Mouse (Mus musculus): ENCODE results near the gene Ddt. TPM values are rescaled to one million over a fixed set of nuclear protein-coding genes. Genes with fewer than 3 reads are reported as not detected.
A peak's percentile ranks its signal among the peaks of the same experiment; 100 is the strongest.
"Not testable (repeated sequence)": the region's sequence is repeated elsewhere in the genome, so short reads cannot be mapped to it uniquely, and the experiment has no call there.

The Ddt gene
- polyA plus RNA-seq, 1 experiment, result 81.4 TPM

DNA sequence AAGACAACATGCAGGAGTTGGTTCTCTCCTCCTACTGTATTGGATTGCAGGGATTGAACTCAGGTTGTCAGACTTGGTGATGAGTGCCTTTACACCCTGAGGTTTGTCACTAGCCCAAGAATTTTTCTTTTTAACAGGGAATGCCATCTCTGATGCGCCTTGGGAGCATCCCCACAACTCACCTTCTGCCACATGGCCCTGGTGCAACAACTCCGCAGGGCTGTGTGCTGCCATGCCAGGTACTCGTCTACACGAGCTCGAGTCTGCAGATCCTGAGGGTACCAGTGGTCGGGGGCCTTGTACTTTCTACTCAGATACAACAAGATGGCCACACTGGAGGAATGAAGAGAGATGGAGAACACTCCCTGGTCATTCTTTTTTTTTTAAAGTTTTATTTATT is 3.3 kb upstream of the Ddt start:
- no peak for DNase-seq (ENCODE audit: low read depth, low spot score)
- 93% methylated on average over 6 of the region's 6 CpGs for WGBS

DNA sequence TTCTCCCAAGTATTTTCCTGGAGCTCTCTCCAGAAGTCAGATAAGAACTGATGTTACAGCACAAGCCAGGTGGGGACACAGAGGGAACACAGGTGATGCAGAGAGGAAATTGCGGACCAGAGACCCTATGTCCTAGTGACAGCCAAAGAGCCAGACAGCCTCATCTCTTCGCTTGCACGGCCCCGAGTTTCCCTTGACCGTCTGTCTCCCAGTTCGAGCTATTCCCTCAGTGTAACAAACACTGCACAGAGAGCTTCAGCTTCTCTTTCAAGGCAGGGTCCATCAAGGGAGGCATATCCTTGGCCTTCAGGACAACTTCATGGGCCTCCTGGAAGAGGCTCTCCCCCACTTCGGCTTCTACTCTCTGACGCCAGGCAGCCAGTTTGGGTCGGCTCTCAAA is 1.4 kb upstream of the Ddt start:
- 92% methylated on average over 9 of the region's 9 CpGs for WGBS
- no peak for DNase-seq (ENCODE audit: low read depth, low spot score)

DNA sequence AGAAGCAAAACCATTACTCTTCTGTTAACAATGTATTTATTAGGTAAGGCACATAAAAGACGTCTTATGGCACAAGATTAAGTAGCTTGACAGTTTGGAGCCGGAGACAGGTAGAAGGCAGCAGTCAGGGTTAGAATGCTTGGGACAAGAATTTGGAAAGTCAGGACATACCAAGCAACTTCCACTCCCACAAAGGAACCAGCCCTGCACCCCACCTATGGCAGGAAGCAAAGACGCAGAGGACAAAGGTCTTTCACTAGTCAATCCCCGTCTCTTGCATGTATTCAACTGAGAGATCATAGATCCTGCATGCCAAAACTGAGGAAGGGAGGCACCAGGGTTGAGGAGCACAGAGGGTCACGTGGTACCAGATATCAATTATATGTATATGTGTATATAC is 888 bp upstream of the Ddt start:
- no peak for DNase-seq (ENCODE audit: low read depth, low spot score)
- WGBS, result 84% methylated on average over 5 of the region's 5 CpGs

DNA sequence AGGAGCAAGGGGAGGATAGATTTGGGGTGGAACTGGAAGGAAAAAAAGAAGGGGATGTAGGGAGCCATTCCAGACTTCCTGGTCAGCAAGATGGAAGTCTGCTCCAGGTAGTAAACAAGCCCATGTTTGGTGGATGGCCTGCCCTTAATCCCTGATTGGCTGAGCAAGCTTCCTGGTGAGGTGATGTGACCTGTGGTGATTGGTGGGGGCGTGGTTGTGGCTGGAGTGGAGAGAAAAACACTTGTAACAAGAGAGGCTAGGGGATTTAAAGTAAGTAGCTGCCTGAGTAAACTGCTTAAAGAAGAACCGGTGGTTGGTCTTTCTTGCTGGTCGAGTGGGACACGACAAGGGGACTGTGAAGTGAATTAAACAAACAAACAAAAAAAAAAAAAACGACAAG is 5.5 kb downstream of the Ddt start:
- not testable (repeated sequence) for DNase-seq (ENCODE audit: low read depth, low spot score)
- WGBS, result 37% methylated on average over 5 of the region's 5 CpGs

DNA sequence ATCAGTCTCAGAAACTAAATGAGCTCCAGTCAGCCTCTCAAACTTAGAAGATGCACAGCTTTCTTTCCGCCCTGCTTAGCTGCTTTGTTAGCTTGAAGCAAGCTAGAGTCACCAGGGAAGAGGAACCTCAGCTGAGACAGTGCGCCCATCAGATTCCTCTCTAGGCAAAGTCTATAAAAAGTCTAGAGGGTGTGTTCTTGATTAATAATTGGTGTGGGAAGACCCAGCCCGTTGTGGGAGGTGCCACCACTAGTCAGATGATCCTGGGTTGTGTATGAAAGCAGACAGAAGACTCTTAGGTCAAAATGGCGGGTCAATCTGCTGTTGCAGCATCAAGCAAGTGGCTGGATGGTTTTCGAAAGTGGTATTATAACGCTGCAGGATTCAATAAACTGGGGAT is 6.4 kb downstream of the Ddt start:
- no peak for DNase-seq (ENCODE audit: low read depth, low spot score)
- WGBS, result 80% methylated on average over 6 of the region's 6 CpGs

DNA sequence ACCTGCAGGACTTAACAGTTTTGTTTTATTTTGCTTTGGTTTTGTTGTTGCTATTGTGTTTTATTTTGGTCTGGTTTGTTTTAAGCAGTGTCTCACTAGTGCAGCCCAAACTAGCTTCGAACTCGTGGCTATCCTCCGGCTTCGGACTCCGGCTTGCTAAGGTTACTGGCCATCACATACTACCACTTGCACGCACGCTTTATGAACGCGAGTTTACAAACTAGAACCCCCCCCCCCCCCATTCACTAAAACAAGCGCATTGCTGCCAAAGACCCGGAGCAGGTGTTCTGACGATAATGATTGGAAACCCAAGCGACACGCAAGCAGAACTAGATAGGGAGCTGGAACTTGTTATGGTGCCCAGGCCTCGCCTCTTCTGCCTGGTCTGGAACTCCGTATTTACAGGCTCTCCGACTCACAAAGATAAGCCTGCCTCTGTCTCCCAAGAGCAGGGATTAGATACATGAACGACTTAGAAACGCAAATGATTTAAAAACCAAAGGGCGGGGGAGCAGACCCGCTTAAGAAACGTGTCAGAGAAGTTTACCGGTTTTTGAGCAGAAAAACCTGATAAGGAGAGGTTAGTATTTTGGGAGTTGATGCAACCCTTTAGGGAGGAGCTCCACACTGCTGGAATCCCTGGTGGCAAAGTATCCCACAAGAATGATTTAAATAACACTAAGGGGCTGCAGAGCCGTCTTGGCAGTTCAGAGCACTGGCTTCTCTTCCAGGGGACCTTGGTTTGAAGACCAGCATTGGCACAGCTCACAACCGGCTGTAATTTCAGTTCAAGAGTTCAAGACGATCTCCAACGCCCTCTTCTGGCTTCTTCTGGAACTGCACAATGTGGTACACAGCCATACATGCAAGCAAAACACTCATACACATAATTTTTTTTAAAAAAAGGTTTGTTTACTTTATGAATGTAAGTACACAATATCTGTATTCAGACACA is 8.4 kb downstream of the Ddt start:
- DNase-seq (ENCODE audit: low read depth, low spot score), result no peak
- WGBS, result 1% methylated on average over 27 of the region's 27 CpGs

DNA sequence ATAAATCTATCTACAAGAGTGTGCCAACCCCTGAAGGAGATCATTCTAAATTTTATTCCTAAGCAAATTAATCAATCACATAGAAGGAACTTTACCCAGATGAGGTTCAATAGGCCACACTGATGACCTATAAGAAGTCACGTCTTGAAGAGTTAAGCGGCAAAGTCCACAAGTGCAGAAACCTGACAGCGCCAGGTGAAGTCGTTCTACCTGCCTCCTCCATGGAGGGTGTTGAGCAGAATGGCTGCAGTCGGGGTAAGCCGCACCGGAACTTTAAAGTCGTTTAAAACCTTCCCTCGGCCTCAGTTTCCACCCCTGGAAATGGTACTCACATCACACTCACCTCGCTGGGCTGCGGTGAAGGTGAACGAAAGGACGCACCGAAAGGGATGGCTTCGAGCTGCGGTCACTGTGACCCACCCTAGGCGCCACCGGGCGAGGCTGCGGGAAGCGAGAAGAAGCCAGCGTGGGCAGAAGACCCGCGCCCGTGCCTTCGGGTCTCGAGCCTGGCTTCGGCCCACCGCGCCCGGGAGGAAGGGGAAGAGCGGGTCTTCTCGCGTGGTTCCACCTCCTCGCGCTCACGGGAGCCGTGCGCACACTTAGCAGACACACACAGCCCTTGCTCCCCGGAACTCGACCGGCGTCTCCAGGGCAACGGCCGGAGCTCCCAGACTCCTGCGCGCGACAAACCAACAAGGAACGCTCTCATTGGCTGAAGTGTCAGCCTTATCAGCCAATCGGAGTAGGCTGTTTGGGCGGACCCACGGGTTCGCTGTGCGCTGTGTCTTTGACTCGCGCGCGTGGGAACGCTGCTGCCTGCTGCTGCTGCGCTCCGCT is 9.3 kb downstream of the Ddt start, which contains the start of gene Cabin1:
TSS of gene Cabin1 (minus strand) at position 660 of the 837 bp plus-strand sequence.
- WGBS, result under 1% methylated on average over 61 of the region's 61 CpGs
- peak; percentile 92 for DNase-seq (ENCODE audit: low read depth, low spot score)

DNA sequence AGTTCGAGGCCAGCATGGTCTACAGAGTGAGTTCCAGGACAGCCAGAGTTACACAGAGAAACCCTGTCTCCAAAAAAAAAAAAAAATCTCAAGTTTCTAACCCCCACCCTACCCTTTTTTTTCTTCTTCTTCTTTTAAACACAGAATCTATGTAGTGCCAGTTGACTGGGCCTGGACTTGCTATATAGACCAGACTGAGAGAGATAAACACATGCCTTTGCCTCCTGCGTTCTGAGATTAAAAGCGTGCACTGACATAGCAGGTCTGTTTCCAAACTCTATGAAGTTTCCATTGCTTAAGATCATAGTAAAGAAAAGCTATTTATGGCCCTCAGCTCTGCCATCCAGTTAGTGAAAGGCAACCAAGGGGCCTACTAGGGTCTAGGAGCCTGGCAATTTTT is 10.8 kb downstream of the Ddt start:
- WGBS, result 84% methylated on average over 3 of the region's 3 CpGs
- no peak for DNase-seq (ENCODE audit: low read depth, low spot score)

DNA sequence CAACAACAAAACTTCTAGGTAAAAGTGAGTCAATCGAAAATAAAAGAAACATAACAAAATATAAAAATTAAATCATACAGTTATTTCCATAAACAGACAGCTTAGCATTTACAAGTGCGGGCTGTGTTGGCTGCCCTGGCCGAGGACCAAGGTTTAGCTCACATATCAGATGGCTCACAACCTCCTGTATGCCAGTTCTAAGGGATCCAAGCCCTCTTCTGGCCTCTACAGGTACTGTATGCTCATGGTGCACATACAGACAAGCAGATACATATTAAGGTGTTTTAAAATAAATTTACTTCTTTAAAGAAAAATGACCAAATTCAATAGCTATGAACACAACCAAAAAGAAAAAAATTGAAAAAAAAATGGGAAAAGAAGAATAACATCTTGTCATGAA is 12.9 kb downstream of the Ddt start:
- WGBS, result 99% methylated on average over 3 of the region's 3 CpGs

DNA sequence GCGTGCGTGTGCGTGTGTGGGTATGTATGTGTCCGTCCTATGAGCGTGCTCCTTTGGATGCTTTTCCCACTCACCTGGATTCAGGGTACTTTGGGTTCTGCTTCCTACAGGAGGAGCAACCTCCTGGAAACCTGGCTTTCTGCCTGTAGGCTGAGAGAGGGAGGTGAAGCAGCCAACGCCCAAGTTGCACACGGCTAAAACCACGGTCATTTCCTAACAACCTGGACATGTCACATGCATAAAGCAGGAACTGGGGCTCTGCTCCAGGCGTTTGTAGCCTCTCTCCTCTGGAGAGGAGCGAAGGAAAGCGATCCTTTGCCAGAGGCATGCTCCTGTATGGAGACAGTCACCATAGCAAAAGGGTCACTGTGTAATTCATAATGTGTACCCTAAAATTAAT is 16.5 kb downstream of the Ddt start:
- DNase-seq (ENCODE audit: low read depth, low spot score), result no peak
- WGBS, result 77% methylated on average over 11 of the region's 11 CpGs

More for the DNA sequence above, 12.9 kb downstream of the Ddt start:
- no peak for DNase-seq (ENCODE audit: low read depth, low spot score)

DNA sequence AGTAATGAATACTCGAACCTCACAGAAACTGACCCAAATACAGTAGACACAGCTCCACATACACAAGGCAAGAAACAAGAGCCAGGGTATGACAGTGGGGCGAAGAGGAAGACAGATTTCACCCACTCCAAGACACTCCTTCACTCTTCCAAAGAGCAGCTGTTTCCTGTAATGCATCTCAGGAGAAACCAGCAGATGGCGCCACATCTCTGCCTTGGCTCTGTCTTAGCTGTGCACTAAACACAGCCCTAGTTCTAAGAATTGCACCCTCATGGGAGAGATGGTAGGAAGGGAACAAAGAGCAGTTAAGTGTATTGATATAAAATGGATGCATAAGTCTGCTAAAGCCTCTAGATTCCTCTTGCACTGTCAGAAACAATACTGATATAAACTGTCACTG is 29.2 kb downstream of the Ddt start:
- DNase-seq (ENCODE audit: low read depth, low spot score), result peak; percentile 58
- 44% methylated on average over 3 of the region's 3 CpGs for WGBS

DNA sequence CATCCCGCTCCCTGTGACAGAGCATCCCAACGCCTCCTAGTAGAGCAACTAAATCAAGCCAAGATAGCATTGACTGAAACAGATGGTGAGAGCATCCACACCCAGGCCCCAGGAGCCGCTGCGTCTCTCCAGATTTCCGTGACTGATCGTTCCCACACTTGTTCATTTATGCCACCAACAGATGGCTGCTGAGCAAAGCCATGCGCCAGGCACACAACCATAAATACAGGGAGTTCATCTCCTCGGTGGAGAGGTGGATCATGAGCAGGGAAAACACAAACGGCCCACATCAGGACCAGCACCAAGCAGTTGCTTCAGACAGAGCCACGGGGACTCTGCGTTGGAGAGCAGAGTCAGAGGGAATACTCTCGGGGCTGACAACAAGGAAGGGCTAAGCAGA is 29.8 kb downstream of the Ddt start:
- WGBS, result 91% methylated on average over 12 of the region's 12 CpGs
- no peak for DNase-seq (ENCODE audit: low read depth, low spot score)

DNA sequence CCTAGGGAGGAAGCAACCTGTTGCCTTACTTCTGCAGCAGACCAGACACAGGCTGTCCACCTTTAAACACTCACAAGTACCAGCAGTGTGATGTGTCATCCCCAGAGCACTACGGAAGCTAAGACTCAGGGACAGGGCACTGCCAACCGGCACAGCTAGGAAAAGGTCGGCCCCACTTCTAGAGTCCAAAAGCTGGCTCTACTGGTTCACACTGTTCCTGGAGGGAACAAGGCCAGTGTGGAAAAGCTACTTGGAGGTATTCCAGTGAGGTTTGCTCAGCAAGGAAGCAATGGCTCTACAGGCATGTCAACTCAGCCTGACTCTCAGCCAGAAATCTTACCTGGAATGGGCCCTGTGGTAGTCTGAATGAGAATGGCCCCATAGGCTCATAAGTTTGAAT is 32.3 kb downstream of the Ddt start:
- no peak for DNase-seq (ENCODE audit: low read depth, low spot score)
- 49% methylated on average over 3 of the region's 3 CpGs for WGBS

DNA sequence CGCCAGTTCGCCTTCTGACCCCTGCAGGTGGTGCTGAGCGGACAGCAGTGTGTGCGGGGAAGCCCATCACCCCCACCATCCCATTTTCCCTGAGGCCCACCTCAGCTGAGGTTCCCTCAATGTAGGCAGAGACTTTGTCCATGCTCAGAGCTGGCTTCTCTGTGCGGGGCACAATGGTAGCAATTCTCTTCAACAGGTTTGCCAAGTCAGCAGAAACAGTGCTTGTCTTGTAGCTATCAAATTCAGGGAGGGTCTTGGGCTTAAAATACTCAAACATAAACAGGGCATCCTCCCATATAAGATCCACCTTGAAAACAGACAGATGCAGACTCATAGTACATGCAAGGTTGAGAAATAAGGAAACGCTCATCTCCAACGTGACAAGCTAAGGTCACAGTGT is 47.8 kb downstream of the Ddt start:
- 92% methylated on average over 7 of the region's 7 CpGs for WGBS
- DNase-seq (ENCODE audit: low read depth, low spot score), result no peak

Other genes starting within 250 kb of the Ddt start
- 1.0 TPM in 2 replicates for gene Lrrc75b, start 213.1 kb downstream of the Ddt start, polyA plus RNA-seq (2012; rRNA removed)
- 370 and 634 TPM in 2 replicates for gene Ggt1, start 211.8 kb downstream of the Ddt start, polyA plus RNA-seq (2012; rRNA removed)
- 16.0 and 26.1 TPM in 2 replicates for gene Ggt5, start 184.1 kb downstream of the Ddt start, polyA plus RNA-seq (2012; rRNA removed)
- 42.9 and 124 TPM in 2 replicates for gene Susd2, start 129.4 kb downstream of the Ddt start, polyA plus RNA-seq (2012; rRNA removed)
- 20.3 and 36.0 TPM in 2 replicates for gene Cabin1, start 9.1 kb downstream of the Ddt start, polyA plus RNA-seq (2012; rRNA removed)
- gene Gm20441, start 7.5 kb upstream of the Ddt start, polyA plus RNA-seq (2012; rRNA removed), result 0.48 and 0.58 TPM in 2 replicates
- 48.6 and 59.5 TPM in 2 replicates for gene Gstt3, start 8.0 kb upstream of the Ddt start, polyA plus RNA-seq (2012; rRNA removed)
- gene Gstt1, start 25.2 kb upstream of the Ddt start, polyA plus RNA-seq (2012; rRNA removed), result 44.8 and 68.1 TPM in 2 replicates
- gene Gstt4, start 49.1 kb upstream of the Ddt start, polyA plus RNA-seq (2012; rRNA removed), result not detected in 2 replicates
- 115 and 146 TPM in 2 replicates for gene Gstt2, start 64.0 kb upstream of the Ddt start, polyA plus RNA-seq (2012; rRNA removed)
- gene Mif, start 86.8 kb upstream of the Ddt start, polyA plus RNA-seq (2012; rRNA removed), result 739 and 807 TPM in 2 replicates
- 39.2 and 101 TPM in 2 replicates for gene Derl3, start 120.0 kb upstream of the Ddt start, polyA plus RNA-seq (2012; rRNA removed)
- gene Smarcb1, start 148.2 kb upstream of the Ddt start, polyA plus RNA-seq (2012; rRNA removed), result 41.0 and 48.6 TPM in 2 replicates
- gene Chchd10, start 159.7 kb upstream of the Ddt start, polyA plus RNA-seq (2012; rRNA removed), result 348 and 403 TPM in 2 replicates
- gene Mmp11, start 163.1 kb upstream of the Ddt start, polyA plus RNA-seq (2012; rRNA removed), result 5.3 and 7.6 TPM in 2 replicates
- gene Gm867, start 167.3 kb upstream of the Ddt start, polyA plus RNA-seq (2012; rRNA removed), result 0.30 TPM in 1 of 2 replicates, not detected in the other
- gene Vpreb3, start 169.6 kb upstream of the Ddt start, polyA plus RNA-seq (2012; rRNA removed), result 28.0 and 43.9 TPM in 2 replicates
- gene Gm5134, start 181.1 kb upstream of the Ddt start, polyA plus RNA-seq (2012; rRNA removed), result 0.19 and 0.34 TPM in 2 replicates